Mouse (Mus musculus): ENCODE data around the gene Dlgap4.

GRCm38 (mm10) chr2:156613541-156614257, at the start of gene Dlgap4:
- TF ChIP-seq POLR2A (IDR thresholded peaks at IDR 0.05; ENCODE audit: control insufficient read depth, low read depth, low read length) = no peak
- TF ChIP-seq CTCF (IDR thresholded peaks at IDR 0.05; ENCODE audit: control insufficient read depth, insufficient read depth, insufficient replicate concordance, low read depth, low read length) = no peak

All from testis, adult 2 months (tissue).